Mouse (Mus musculus) naive thymus-derived CD4-positive, alpha-beta T cell, adult 5 months (primary cell): ENCODE results near the gene Aldoart2. TPM values are rescaled to one million over a fixed set of nuclear protein-coding genes. Genes with fewer than 3 reads are reported as not detected.

Source experiments
- polyA plus RNA-seq: library from polyadenylated mRNA; unstranded; fragments of 100-300 nt; shearing (Covaris generic); gene quantifications from one replicate; pipeline ENCODE4 v1.2.1, GENCODE M21; 2017

Gene Aldoart2
- not detected for polyA plus RNA-seq

DNA sequence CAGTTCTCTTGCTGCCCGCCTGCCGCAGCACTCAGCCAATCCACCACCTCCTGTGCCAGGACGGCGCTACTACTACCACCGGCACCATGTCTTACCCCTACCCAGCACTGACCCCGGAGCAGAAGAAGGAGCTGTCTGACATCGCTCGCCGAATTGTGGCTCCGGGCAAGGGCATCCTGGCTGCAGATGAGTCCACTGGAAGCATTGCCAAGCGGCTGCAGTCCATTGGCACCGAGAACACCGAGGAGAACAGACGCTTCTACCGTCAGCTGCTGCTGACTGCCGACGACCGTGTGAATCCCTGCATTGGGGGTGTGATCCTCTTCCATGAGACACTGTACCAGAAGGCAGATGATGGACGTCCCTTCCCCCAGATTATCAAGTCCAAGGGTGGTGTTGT lies at the start of gene Aldoart2:
TSS of gene Aldoart2 (plus strand) at position 34 of the 400 bp plus-strand sequence.

DNA sequence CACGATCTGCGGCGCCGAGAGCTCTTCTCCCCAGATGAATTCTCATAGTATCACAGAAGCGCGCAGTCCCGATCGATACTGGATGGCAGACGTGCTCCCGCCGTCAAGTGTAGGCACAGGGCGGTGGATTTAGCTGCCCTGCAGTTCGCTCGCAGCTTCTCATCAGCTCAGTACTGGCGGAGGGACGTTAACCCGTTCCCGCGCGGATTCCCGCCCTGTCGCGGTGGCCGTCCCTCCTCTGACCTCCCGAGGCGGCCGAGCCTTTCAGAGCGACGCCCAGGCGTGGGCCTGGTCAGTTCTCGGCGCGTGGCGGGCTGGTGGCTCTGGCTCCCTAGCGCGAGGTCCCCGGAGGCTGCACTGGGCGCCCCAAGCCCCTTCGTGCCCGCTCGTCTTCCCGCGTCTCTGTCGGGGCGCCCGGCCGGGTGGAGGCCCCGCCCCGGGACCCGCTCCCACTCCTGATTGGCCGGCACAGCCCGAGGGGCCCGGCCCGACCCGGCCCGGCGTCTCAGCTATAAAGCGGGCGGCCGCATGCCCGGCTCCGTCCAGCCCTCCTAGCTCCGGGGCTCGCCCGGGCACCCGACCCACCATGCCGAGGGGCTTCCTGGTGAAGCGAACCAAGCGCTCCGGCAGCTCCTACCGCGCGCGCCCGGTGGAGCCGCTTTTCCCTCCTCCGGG lies 34.0 kb downstream of the Aldoart2 start, which contains the start of gene Insm2:
TSS of gene Insm2 (plus strand) at position 541 of the 675 bp plus-strand sequence.

Other genes starting within 250 kb of the Aldoart2 start
- 171 TPM for gene Psma6, start 181.0 kb upstream of the Aldoart2 start, polyA plus RNA-seq
- gene Nfkbia, start 72.6 kb upstream of the Aldoart2 start, polyA plus RNA-seq: 688 TPM
- gene Insm2, start 34.2 kb downstream of the Aldoart2 start, polyA plus RNA-seq: not detected